ENCODE assay signal across 8 mouse cellular contexts in genomic region chr2:93659004-93659403, GRCm38 (mm10). TPM values are rescaled to one million over a fixed set of nuclear protein-coding genes. Genes with fewer than 3 reads are reported as not detected.
A peak's percentile ranks its signal among the peaks of the same experiment; 100 is the strongest.
DNase-seq lines count a peak whose midpoint lies in the region; ATAC-seq lines count a peak whose summit lies in the region.
"Had no signal": no experiment of that assay in that cellular context is flagged by ENCODE, and none has a peak within 500 bp of the region (broad histone marks: within the 10 kb centered on the region; RNA-seq: fewer than 3 reads in every experiment).

No protein-coding gene starts in this region.

- H3K9me3 ChIP-seq in hindbrain, embryonic 11.5 days (ENCODE audit: control insufficient read depth, low read length): no peaks in the 10 kb centered on the region
- no peaks in the 10 kb centered on the region for H3K9me3 ChIP-seq in hindbrain, embryonic 12.5 days (replicated peaks)
- H3K9me3 ChIP-seq: stomach, embryonic 15.5 days had no signal

- no peak overlapping the region for H3K27ac ChIP-seq in hindbrain, embryonic 11.5 days (ENCODE audit: low read depth, low read length)
- no peak overlapping the region for H3K27ac ChIP-seq in hindbrain, embryonic 12.5 days
- H3K27ac ChIP-seq: stomach, embryonic 15.5 days had no signal

- no peak overlapping the region for H3K4me3 ChIP-seq in hindbrain, embryonic 11.5 days (ENCODE audit: low read depth, low read length)
- no peak overlapping the region for H3K4me3 ChIP-seq in hindbrain, embryonic 12.5 days
- H3K4me3 ChIP-seq: stomach, embryonic 15.5 days had no signal

- no peak overlapping the region for H3K4me2 ChIP-seq in hindbrain, embryonic 11.5 days (replicated peaks; ENCODE audit: low read depth, low read length)
- H3K4me2 ChIP-seq in hindbrain, embryonic 12.5 days (replicated peaks): no peak overlapping the region
- H3K4me2 ChIP-seq: stomach, embryonic 15.5 days had no signal

- DNase-seq in hindbrain, embryonic 11.5 days (ENCODE audit: low spot score): peak; percentile 51
- peak; percentile 44 for DNase-seq in 3T3-L1 (ENCODE audit: low read depth, low spot score)
- DNase-seq in A20 (ENCODE audit: low read depth, low spot score): peak; percentile 55
- DNase-seq in heart, postnatal 36 days: peak; percentile 22 to 34
- DNase-seq in retina, postnatal 1 day: peak; percentile 63
- no peak for DNase-seq in urinary bladder, postnatal 14 days (ENCODE audit: low spot score)

- no peak overlapping the region for H3K9ac ChIP-seq in hindbrain, embryonic 11.5 days (ENCODE audit: low read depth, low read length)
- H3K9ac ChIP-seq in hindbrain, embryonic 12.5 days: no peak overlapping the region
- H3K9ac ChIP-seq: stomach, embryonic 15.5 days had no signal

- ATAC-seq in hindbrain, embryonic 11.5 days (ENCODE audit: low FRiP score): no peak
- no peak for ATAC-seq in hindbrain, embryonic 12.5 days (ENCODE audit: low FRiP score)

- 41% methylated on average over 3 of the region's 3 CpGs for WGBS in hindbrain, embryonic 11.5 days
- 35% methylated on average over 3 of the region's 3 CpGs for whole genome bisulfite sequencing in hindbrain, embryonic 12.5 days

- H3K4me1 ChIP-seq in hindbrain, embryonic 11.5 days (replicated peaks; ENCODE audit: control insufficient read depth, insufficient read depth, low read length): peaks cover 6% of the 10 kb centered on the region
- peaks cover 10% of the 10 kb centered on the region for H3K4me1 ChIP-seq in hindbrain, embryonic 12.5 days

- 0 out of 2 replicates have a peak, but pooled peaks cover 2% of the 10 kb centered on the region for H3K27me3 ChIP-seq in hindbrain, embryonic 11.5 days (ENCODE audit: control insufficient read depth, insufficient read depth, low read length)
- peaks cover 11% of the 10 kb centered on the region; the same call in 1 of the 2 replicates for H3K27me3 ChIP-seq in hindbrain, embryonic 12.5 days
- H3K27me3 ChIP-seq: stomach, embryonic 15.5 days had no signal

- intact Hi-C loops in heart, postnatal 36 days (cut with DNase I): loop anchor here (1.0 to 2.0 kb wide), 2 partner anchors 128 to 184 kb away; no protein-coding TSS in a partner anchor

- no peaks in the 10 kb centered on the region for H3K36me3 ChIP-seq in hindbrain, embryonic 11.5 days (ENCODE audit: control insufficient read depth, insufficient read depth, low read length)
- no peaks in the 10 kb centered on the region for H3K36me3 ChIP-seq in hindbrain, embryonic 12.5 days
- H3K36me3 ChIP-seq: stomach, embryonic 15.5 days had no signal

RNA-seq across cellular contexts. Expression of gene Alx4, which starts 16.8 kb away (rescaled TPM):
- 4.3 TPM in 2 replicates for polyA plus RNA-seq in hindbrain, embryonic 11.5 days (2014; fragmentation: Nextera tagmentation; extraction: Ambion mirVana)
- 5.4 and 6.7 TPM in 2 replicates for polyA plus RNA-seq in hindbrain, embryonic 12.5 days (2016; fragmentation: Nextera tagmentation; extraction: Ambion mirVana)
- total RNA-seq in heart, postnatal 36 days (2021): under 1 TPM; 0.19 to 0.22 TPM
